Mouse (Mus musculus) heart, adult 18-20 months (tissue): ENCODE measurements around the gene Slc34a1. TPM values are rescaled to one million over a fixed set of nuclear protein-coding genes. Genes with fewer than 3 reads are reported as not detected.

ENCODE experiments used
- DNase-seq, 2 experiments: peaks; one replicate each; pipeline ENCODE4 v3.0.0; 2021 to 2022; ENCODE audit warnings: mixed read lengths in 1 of 2
- total RNA-seq, 2 experiments: library from RNA; stranded (reverse); gene quantifications; 2 replicates each; pipeline ENCODE4 v1.2.3; 2021

Slc34a1 gene
- total RNA-seq, 2 experiments from 2014 or later = not detected

- peak; percentile 78 to 84 for DNase-seq
Measured at GRCm38 (mm10) chr13:55404853-55405782, 7.1 kb downstream of the Slc34a1 start.

GRCm38 (mm10) chr13:55405783-55406390 lies 7.9 kb downstream of the Slc34a1 start:
- DNase-seq = no peak

GRCm38 (mm10) chr13:55407341-55407740 lies 9.4 kb downstream of the Slc34a1 start:
- DNase-seq = no peak

GRCm38 (mm10) chr13:55408546-55409120 lies 10.6 kb downstream of the Slc34a1 start:
- DNase-seq = no peak

GRCm38 (mm10) chr13:55411826-55412225 lies 13.8 kb downstream of the Slc34a1 start:
- no peak for DNase-seq

- no peak for DNase-seq
Measured at GRCm38 (mm10) chr13:55412643-55413307, 14.8 kb downstream of the Slc34a1 start.

- no peak for DNase-seq
Measured at GRCm38 (mm10) chr13:55413333-55413732, 15.3 kb downstream of the Slc34a1 start.

GRCm38 (mm10) chr13:55414743-55415380 lies 16.9 kb downstream of the Slc34a1 start, which contains the start of gene Pfn3:
TSS of gene Pfn3 (minus strand) at chr13:55415232.
- peak in 1 of 2 experiments; percentile 19 for DNase-seq

- peak; percentile 89 to 97 for DNase-seq
Measured at GRCm38 (mm10) chr13:55418004-55418403, 20.0 kb downstream of the Slc34a1 start.

- DNase-seq = no peak
Measured at GRCm38 (mm10) chr13:55419142-55419541, 21.2 kb downstream of the Slc34a1 start.

GRCm38 (mm10) chr13:55420018-55420932 lies 22.3 kb downstream of the Slc34a1 start:
- no peak for DNase-seq

GRCm38 (mm10) chr13:55420933-55421800 lies 23.2 kb downstream of the Slc34a1 start:
- DNase-seq = peak; percentile 82 to 85

GRCm38 (mm10) chr13:55426613-55427012 lies 28.6 kb downstream of the Slc34a1 start, which contains the start of gene F12:
TSS of gene F12 (minus strand) at chr13:55426793.
- no peak for DNase-seq

GRCm38 (mm10) chr13:55429226-55429888 lies 31.4 kb downstream of the Slc34a1 start:
- DNase-seq = peak; percentile 85 to 93

- no peak for DNase-seq
Measured at GRCm38 (mm10) chr13:55430566-55430965, 32.6 kb downstream of the Slc34a1 start.

- peak in 1 of 2 experiments; percentile 31 for DNase-seq
Measured at GRCm38 (mm10) chr13:55431889-55432685, 34.1 kb downstream of the Slc34a1 start.

- DNase-seq = peak in 1 of 2 experiments; percentile 29
Measured at GRCm38 (mm10) chr13:55437111-55437629, 39.2 kb downstream of the Slc34a1 start.

- no peak for DNase-seq
Measured at GRCm38 (mm10) chr13:55443799-55444285, 45.9 kb downstream of the Slc34a1 start.
